Mouse (Mus musculus): ENCODE results near the gene Rbfox3.

Gene Rbfox3

GRCm38 (mm10) chr11:118911307-118912070 lies at the start of gene Rbfox3:
Rbfox3 (minus strand) TSS chr11:118911597.
- DNase-seq (ENCODE audit: low spot score in 2 of 2) = no peak

GRCm38 (mm10) chr11:118960649-118961048 lies 49.3 kb upstream of the Rbfox3 start:
- peak; percentile 30 to 41 for DNase-seq (ENCODE audit: low spot score in 2 of 2)

DNA sequence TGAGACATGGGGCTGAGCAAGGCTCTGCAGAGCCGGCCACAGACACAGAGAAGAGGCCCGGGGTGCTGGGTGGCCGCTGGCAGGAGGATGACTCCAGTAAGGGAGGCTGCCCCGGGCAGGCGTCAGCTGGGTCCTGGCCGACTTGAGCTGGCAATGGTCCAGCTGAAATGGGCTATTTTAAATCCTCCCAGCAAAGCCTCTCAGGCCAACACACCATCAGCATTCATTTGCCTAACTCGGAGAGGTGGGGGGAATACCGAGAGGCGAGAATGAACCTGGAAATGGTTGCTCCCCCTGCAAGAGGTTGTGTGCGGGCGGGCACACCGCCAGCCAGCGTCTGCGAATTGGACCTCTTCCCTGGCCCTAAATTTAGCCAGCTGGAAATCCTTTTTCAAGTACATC lies 45.7 kb upstream of the Rbfox3 start:
- peak; percentile 50 to 54 for DNase-seq (ENCODE audit: low spot score in 2 of 2)

DNA sequence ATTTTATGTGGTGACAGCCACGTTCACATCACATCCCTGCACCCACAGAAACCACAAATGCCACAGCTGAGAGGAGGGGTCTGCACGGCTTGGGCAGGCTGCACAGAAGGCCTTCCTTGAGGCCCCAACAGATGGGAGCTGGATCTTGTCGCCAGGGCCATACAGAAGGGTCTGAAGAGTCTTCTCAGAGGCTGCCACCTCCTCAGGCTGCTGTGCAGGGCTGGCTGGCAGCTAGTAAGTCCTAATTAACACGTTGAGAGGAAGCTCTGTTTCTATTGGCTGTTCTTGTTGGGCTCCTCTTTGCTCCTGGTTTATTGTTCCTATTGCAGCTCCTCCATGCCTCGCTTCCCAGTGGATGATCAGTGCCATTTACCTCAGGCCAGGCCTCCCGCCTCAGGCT lies 43.6 kb upstream of the Rbfox3 start:
- DNase-seq (ENCODE audit: low spot score in 2 of 2) = no peak

- DNase-seq (ENCODE audit: low spot score in 2 of 2) = no peak
These were observed 34.5 kb upstream of the Rbfox3 start for GRCm38 (mm10) chr11:118945868-118946267.

DNA sequence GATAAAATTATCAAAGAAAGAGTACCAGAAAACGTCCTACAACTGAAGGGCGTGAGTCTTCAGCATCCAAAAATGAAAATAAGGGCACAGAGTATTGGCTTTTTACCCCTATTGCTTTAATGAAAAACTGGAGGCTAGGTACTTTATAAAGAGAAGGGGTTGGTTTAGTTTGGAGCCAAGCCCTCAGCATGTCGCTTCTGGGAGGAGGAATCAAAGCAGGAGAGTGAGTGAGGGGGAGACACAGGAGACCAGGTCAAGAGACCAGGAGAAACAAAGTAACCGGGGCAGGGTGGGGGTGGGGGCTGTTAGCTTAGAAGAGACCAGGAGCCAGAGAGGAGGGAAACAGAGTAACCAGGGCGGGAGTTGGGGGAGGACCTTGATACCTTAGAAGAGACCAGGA lies 29.9 kb upstream of the Rbfox3 start:
- no peak for DNase-seq (ENCODE audit: low spot score in 2 of 2)

DNA sequence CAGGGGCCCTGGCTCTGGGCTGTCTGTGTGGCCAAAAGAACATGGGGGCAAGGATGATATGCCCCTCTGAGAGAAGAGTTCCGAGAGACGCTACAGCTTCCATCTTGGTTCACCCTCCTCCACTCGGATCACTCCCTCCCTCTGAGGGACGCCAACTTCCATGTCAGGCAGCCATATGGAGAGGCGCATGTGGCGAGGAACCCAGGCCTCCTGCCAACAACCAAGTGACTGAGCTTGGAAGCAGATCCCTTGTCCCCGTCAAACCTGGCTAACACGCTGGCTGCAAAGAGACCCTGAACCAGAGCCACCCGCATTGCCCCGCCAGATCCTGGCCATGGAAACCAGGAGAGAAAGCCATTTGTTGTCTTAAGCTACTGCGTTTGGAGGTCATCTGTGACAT lies 29.1 kb upstream of the Rbfox3 start:
- DNase-seq (ENCODE audit: low spot score in 2 of 2) = peak; percentile 52 to 58

GRCm38 (mm10) chr11:118939731-118940130 lies 28.3 kb upstream of the Rbfox3 start:
- no peak for DNase-seq (ENCODE audit: low spot score in 2 of 2)

GRCm38 (mm10) chr11:118934925-118935324 lies 23.5 kb upstream of the Rbfox3 start:
- DNase-seq (ENCODE audit: low spot score in 2 of 2) = no peak

- DNase-seq (ENCODE audit: low spot score in 2 of 2) = no peak
These were observed 15.7 kb upstream of the Rbfox3 start for GRCm38 (mm10) chr11:118927081-118927480.

GRCm38 (mm10) chr11:118921852-118922251 lies 10.5 kb upstream of the Rbfox3 start:
- DNase-seq (ENCODE audit: low spot score in 2 of 2) = no peak

DNA sequence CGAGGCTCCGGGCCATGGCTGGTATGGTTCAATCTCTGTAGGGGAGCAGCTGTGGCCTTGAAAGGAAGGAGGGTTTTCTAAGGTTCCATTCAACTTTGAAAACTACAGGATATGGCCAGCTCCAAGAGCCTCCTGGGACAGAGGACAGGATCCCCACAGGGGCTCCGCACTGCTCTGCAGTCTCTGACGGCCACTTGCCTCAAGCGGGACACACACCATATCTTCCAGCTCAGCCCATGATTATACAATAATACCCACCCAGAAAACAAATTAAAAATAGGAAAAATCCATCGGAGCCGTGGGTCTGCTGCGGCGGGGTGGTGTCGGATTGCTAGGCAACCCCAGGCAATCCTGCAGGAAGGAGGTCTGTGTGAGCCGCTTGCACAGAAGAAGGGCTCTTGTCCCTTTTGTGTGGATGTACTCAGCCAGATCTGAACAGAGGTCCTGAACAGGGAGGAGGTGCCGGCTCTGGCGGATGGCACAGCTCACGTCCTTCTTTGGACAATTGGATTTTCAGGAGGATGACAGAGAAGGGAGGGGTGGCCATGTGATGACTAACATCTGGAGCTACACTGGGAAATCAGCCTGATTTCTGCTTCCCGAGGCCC lies 5.1 kb upstream of the Rbfox3 start:
- DNase-seq (ENCODE audit: low spot score in 2 of 2) = no peak

GRCm38 (mm10) chr11:118915888-118916287 lies 4.5 kb upstream of the Rbfox3 start:
- DNase-seq (ENCODE audit: low spot score in 2 of 2) = no peak

- no peak for DNase-seq (ENCODE audit: low spot score in 2 of 2)
These were observed 1.3 kb upstream of the Rbfox3 start for GRCm38 (mm10) chr11:118912686-118913085.

GRCm38 (mm10) chr11:118910756-118911155 lies 641 bp downstream of the Rbfox3 start:
- no peak for DNase-seq (ENCODE audit: low spot score in 2 of 2)

DNA sequence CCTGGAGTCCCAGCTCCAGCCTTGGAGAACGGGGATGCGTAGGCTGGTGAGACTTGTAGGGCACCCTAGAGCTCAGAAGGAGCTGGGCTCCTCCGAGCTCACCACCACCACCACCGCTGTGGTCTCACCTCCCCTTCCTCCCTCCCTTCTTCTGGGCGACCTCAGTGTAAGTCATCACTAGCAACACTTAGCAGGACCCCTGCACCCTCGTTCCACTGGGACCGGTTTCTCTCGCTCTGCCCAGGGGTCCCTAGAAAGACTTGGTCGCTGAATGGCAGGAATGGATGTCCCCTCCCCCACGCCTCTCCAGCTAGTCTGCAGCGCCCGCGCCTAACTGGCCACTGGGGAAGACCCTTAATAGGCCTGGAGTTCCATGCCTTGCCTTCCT lies 1.6 kb downstream of the Rbfox3 start:
- no peak for DNase-seq (ENCODE audit: low spot score in 2 of 2)

GRCm38 (mm10) chr11:118908981-118909813 lies 2.2 kb downstream of the Rbfox3 start:
- peak in 1 of 2 experiments; percentile 67 for DNase-seq (ENCODE audit: low spot score in 2 of 2)

DNA sequence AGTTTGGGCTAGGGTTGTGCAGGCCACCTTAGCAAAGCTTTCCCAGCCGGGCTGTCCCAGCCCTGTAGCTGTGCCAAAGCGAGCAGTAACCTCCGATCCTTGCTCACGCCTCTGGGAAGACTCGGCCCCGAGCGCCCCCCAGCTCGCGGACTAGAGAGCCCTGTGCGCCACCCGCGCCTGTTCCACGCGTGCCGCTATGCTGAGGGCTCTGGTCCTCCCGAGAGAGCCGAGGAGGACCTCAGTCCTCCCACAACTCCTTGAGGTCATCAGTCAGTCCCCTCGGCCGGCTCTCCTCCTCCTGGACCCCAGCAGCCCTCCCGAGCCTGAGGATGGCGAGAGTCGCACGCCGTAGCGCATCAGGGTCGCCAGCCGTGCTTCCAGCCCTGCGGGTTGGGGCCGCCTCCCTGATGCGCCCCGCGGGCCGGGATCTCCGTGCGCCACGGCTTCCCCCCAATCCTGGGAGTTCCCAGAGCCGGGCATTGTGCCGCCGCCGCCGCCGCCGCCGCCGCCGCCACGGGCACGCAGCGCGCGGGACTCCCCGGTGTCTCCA lies 2.9 kb downstream of the Rbfox3 start:
- DNase-seq (ENCODE audit: low spot score in 2 of 2) = no peak

DNA sequence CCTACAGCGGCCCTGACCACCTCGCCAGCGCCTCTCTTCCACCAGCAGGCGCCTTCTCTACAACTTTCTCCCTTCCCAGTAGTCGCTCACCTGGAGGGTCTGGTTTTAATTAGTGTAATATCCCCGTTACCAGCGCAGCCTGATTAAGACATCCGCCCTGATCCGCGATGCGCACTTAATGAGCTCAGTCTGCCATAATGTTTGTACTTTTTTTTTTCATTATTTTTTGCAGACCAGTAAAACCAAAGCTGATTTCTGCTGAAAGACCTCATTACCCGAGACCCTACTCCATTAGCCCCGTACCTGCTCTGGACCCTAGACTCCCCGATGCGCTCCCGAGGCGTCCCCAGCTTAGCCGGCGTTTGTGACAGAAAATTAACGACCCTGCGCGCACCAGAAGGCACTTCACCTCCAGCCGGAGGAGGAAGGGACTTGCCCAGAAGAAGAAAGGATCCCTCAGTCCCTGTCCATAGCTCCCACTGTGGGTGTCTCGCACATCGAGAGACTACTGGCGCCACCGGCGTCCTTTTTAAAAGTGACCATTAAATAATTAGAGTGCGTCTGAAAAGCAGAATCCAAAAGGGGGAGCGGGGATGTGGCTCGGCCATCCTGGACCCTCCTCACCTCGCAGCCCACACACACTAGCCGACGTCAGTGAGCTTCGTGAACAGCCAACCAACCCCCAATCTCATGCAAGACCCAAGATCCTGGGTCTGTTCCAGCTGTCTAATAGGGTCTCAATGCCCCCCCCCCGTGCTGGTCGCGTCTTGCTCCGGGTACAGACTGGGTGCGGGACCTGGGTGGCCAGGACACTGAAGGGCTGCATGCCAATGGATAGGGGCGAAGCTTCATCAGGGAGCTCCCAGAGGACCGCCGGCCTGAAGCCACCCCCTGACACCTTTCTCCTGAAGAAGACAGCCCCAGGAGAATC lies 3.7 kb downstream of the Rbfox3 start:
- DNase-seq (ENCODE audit: low spot score in 2 of 2) = no peak

DNA sequence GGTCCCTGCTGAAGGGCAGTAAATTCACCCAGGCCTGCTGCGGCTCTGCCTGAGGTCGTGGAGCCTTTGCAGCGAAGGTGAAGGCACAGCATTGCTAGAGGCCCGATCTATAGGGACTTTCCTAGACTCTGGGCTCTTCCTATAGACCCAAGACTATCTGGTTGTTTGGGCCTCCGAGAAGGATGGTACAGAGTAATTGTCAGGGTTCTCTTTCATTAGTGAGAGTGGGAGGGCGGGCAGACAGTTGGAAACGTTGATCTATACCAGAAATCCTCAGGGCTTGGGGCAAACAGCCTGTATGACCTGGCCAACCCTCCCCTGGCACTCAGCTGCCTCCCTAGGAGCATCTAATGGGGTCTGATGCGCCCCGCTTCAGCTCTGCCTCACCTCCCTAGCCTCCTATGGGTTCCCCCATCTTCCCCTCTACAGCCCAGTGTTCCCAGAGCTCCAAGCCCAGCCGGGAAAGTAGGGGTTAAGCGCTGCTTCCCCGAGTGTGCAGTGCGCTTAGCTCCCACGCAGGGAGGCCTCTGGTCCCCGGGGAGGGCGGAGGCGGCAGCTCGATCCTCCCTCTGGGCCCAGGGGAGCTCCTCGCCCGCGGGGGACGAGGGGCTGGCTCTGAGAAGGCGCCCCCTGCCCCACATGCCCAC lies 4.5 kb downstream of the Rbfox3 start:
- DNase-seq (ENCODE audit: low spot score in 2 of 2) = peak in 1 of 2 experiments; percentile 64
